Mouse (Mus musculus) erythroblast, embryonic 14.5 days (primary cell): ENCODE data around the gene Ncapg.

Experiments used
- GATA1 ChIP-seq: IDR thresholded peaks from 2 replicates; pipeline ENCODE4 v1.6.1; 2012; ENCODE audit warnings: low read length, inconsistent platforms, mixed read lengths
- TAL1 ChIP-seq: IDR thresholded peaks from 3 replicates; pipeline ENCODE4 v1.6.1; 2012; ENCODE audit warnings: low read length, inconsistent platforms, mixed read lengths

DNA sequence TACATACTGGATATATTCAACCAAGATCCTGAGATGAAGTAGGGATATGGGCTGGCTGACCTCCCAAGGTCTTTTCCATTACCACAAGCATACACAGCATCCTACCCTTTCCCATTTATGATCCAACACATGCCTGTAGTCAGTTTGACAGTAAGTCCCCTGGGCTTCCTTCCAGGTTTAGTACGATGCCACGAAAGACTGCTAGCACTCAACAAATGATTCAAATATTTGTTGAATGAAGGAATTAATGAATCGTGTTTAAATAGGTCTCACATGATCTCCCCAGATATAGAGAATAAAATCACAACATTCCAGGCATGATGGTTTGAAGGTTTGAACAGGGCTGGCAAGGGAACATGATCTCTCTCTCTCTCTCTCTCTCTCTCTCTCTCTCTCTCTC, 31.3 kb upstream of the Ncapg start:
- TF ChIP-seq TAL1 (no peak), GATA1 (no peak)
